Mouse (Mus musculus): Measurements from ENCODE around the gene Gna13. TPM values are rescaled to one million over a fixed set of nuclear protein-coding genes. Genes with fewer than 3 reads are reported as not detected.
A peak's percentile ranks its signal among the peaks of the same experiment; 100 is the strongest.

Gene Gna13
- 100 to 1,000 TPM in 21 of 26 experiments, 10 to 100 TPM in 5; 69.8 to 341 (median 149) TPM for total RNA-seq (2018; cell fraction: chromatin; rRNA removed)
- total RNA-seq (2018; cell fraction: cytosol; rRNA removed) = 100 to 1,000 TPM; 138 to 379 (median 169) TPM
- total RNA-seq (2018; cell fraction: nucleus; rRNA removed) = 100 to 1,000 TPM; 113 to 469 (median 244) TPM
- polyA plus RNA-seq (2018) = 52.2 to 84.3 TPM (median 79.7 TPM) in 3 replicates

DNA sequence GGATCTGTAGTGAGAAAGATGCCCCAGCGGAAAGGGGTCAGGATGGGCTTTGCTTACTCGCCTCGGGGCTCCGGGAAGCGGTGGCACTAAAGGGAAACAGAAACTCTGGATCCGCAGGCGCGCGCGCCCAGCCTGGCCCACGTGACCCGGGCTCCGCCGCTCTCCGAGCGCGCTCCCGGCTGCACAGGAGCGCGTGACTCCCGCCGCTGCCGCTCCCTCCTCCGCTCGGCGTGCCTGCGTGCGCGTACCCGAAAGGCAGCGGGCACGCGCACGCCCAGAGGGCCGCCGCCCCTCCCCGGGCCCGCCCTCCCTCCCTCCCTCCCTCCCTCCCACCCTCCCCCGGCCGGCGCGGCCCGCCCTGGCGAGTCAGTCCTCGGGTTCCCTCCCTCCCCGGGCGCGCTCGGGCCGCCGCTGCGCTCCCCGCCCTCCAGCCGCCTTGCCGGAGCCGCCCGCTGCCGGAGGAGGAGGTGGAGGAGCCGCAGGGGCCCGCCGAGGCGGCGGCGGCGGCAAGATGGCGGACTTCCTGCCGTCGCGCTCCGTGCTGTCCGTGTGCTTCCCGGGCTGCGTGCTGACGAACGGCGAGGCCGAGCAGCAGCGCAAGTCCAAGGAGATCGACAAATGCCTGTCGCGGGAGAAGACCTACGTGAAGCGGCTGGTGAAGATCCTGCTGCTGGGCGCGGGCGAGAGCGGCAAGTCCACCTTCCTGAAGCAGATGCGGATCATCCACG is at the start of gene Gna13:
TSS of gene Gna13 (plus strand) at position 369 of the 728 bp plus-strand sequence.
- Histone ChIP-seq H3K4me3 (ENCODE audit: inconsistent target) (peak within 1 kb of the TSS; percentile 76), H3K36me3 (ENCODE audit: inconsistent target) (peaks cover 15% of the 10 kb centered on the region; the same call in 1 of the 2 replicates), H3K27ac (peak within 1 kb of the TSS; percentile 92), H3K79me2 (ENCODE audit: inconsistent target) (peaks cover 52% of the 10 kb centered on the region)
- under 1% methylated on average over 59 of the region's 89 CpGs for WGBS (ENCODE audit: missing documents)

DNA sequence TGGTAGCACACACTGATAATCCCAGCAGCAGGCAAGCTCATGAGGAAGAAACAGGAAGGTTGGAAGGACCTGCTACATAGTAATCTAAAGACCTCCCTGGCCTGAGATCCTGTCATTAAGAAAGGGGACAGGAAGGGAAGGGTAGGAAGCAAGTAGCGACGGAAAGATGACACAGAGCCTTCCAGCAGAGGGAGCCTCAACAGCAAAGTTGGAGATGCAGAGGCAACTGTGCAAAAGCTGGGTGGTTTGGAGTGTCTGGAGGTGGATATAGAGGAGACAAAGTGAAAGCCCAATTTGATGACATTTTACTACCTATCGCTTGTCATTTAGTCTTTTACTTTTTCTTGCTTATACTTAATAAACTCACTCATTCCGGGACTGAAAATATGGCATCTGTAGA is 45.7 kb upstream of the Gna13 start:
- WGBS (ENCODE audit: missing documents) = 48% methylated on average over 4 of the region's 4 CpGs
- H3K79me2 ChIP-seq (ENCODE audit: inconsistent target) = no peaks in the 10 kb centered on the region
- no peak overlapping the region for H3K27ac ChIP-seq

DNA sequence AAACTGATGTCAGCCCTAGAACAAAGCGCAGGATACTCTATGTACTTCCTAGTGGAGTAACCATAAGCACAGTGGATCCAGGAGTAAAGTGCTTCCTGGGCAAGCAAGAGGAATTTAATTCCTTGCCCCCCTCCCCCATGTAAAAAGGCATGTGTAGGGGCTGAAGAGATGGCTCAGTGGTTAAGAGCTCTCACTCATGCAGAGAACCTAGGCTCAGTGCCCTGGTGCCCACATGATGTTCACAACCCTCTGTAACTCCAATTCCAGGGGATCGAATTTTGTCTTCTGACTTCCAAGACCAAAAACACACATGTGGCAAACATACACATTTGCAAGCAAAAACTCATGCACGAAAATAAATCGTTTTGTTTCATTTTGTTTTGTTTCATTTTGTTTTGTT is 43.2 kb upstream of the Gna13 start:
- 85% methylated on average over 3 of the region's 4 CpGs for WGBS (ENCODE audit: missing documents)
- H3K79me2 ChIP-seq (ENCODE audit: inconsistent target) = no peaks in the 10 kb centered on the region
- H3K4me3 ChIP-seq (ENCODE audit: inconsistent target) = no peak overlapping the region
- no peaks in the 10 kb centered on the region for H3K36me3 ChIP-seq (ENCODE audit: inconsistent target)
- H3K27ac ChIP-seq = no peak overlapping the region

More for the DNA sequence above, 45.7 kb upstream of the Gna13 start:
- H3K36me3 ChIP-seq (ENCODE audit: inconsistent target) = no peaks in the 10 kb centered on the region
- no peak overlapping the region for H3K4me3 ChIP-seq (ENCODE audit: inconsistent target)

DNA sequence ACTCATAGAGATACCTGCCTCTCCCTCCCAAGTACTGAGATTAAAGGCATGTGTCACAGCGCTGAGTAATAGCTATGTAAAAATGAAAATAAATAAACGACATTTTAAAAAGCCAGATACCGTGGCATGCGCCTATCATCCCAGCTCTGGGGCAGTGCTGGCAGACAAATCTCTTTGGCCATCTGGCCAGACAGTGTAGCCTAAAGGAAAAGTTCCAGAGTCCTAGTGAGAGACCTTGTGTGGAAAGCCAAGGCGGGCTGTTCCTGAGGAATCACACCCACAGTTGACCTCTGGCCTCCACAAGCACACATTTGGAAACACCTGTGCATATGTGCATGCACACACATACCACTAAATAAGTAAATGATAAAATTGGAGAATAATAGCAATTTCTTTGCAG is 42.7 kb upstream of the Gna13 start:
- WGBS (ENCODE audit: missing documents) = 92% methylated on average over 5 of the region's 5 CpGs
- no peak overlapping the region for H3K4me3 ChIP-seq (ENCODE audit: inconsistent target)
- H3K79me2 ChIP-seq (ENCODE audit: inconsistent target) = no peaks in the 10 kb centered on the region
- no peaks in the 10 kb centered on the region for H3K36me3 ChIP-seq (ENCODE audit: inconsistent target)
- no peak overlapping the region for H3K27ac ChIP-seq

DNA sequence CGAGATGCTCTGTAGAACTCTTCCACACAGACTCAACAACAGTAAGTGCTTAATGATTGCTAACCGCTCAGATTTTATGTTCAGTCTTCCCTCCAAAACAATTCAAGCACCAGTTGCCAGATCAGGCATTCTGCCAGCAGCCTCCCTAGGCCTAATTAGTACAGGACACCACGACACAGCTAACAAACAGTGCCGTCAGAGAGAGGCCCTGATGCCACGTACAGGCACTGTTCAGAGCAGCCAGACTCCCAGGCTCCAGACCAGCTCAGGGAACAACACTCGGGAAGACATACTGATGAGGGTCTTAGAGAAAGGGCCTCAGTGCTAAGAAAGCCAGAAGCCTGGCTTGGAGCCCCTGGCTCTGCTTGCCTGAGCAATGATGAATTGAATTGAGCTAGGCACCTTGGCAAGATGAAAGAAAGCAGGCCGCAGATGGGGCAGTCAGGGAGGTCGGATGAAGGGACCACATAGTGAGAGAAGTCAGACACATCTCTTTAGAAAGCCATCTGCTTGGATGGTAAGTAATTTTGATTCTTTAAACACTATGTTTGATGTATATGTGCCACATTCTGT is 42.2 kb upstream of the Gna13 start:
- no peaks in the 10 kb centered on the region for H3K36me3 ChIP-seq (ENCODE audit: inconsistent target)
- H3K4me3 ChIP-seq (ENCODE audit: inconsistent target) = no peak overlapping the region
- H3K79me2 ChIP-seq (ENCODE audit: inconsistent target) = no peaks in the 10 kb centered on the region
- WGBS (ENCODE audit: missing documents) = 90% methylated on average over 8 of the region's 8 CpGs
- no peak overlapping the region for H3K27ac ChIP-seq

DNA sequence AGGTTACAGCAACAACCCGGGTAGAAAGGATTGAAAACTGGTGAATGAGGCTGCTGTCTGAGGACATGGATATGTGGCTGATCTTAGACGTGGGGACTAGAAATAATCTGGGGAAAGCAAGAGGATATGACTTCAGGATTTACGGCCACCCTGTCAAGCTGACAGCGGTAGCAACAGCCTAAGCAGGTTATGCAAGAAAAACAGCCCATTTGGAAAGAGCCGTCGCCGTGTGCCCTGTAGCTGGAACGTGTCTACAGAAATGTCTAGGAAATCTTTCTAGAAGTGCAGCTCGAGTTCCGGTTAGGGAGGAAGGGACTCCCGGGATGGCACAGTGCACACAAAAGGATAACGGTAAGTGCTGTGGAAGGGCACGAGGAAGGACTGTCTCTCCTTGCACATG is 36.4 kb upstream of the Gna13 start:
- H3K36me3 ChIP-seq (ENCODE audit: inconsistent target) = no peaks in the 10 kb centered on the region
- H3K79me2 ChIP-seq (ENCODE audit: inconsistent target) = no peaks in the 10 kb centered on the region
- H3K4me3 ChIP-seq (ENCODE audit: inconsistent target) = no peak overlapping the region
- 20% methylated on average over 13 of the region's 13 CpGs for WGBS (ENCODE audit: missing documents)
- H3K27ac ChIP-seq = no peak overlapping the region

DNA sequence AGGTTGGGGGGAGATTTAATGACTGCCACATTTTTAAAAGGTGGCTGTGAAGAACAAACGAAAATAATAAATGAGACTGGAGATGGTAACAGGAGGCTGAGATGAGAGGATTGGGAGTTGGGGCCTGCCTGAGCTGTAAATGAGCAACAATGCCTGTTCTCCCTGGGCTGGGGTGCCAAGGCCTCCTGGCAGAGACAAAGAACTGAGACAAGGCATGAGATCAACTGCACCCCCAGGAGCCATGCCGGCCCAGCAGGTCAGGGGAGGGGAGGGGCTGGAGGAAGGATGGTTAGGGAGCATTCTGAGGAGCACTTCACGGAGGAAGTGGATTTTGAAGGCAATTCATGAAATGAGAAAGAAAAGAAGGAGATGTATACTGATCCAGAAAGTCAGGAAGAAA is 35.2 kb upstream of the Gna13 start:
- Histone ChIP-seq H3K27ac (no peak overlapping the region), H3K36me3 (ENCODE audit: inconsistent target) (no peaks in the 10 kb centered on the region), H3K4me3 (ENCODE audit: inconsistent target) (no peak overlapping the region), H3K79me2 (ENCODE audit: inconsistent target) (no peaks in the 10 kb centered on the region)
- 66% methylated on average over 3 of the region's 3 CpGs for WGBS (ENCODE audit: missing documents)

DNA sequence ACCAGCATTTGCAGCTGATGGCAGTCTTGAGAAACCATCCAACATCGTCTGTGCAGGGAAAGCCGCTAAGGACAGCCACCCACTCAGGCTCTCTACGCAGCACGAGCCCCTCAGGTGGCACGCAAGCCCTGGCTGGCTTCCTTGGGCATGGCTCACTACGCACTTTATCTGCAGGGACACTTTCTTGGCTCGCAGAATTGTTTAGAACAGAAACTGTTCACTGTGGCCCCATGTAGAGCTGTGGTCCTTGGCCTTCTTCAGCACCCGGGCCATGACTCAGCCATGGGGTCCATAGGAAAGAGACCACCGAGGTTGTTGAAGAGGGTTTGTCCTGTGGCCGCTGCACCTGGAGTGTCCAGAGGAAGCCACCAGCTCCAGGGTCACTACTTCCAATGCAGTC is 34.7 kb upstream of the Gna13 start:
- Histone ChIP-seq H3K27ac (no peak overlapping the region), H3K36me3 (ENCODE audit: inconsistent target) (no peaks in the 10 kb centered on the region), H3K79me2 (ENCODE audit: inconsistent target) (no peaks in the 10 kb centered on the region), H3K4me3 (ENCODE audit: inconsistent target) (no peak overlapping the region)
- 82% methylated on average over 10 of the region's 10 CpGs for WGBS (ENCODE audit: missing documents)

DNA sequence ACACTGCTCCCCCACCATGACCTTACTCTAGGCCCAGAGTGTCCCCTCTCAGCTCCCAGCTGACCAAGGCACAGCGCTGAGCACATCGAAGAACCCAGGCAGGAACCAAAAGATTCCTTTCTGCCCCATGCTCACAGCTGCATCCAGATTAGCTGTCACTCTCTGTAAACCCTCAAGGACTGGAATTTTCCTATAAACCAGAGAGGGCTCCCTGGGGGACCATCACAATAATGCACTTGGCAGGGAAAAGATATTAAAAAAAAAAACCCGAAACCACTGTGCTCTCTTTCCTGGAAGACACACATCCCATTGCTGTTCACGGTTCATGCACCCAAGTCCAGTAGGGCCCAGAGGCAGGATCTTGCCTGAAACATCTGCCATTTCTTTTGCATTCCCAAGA is 33.3 kb upstream of the Gna13 start:
- H3K27ac ChIP-seq = no peak overlapping the region

DNA sequence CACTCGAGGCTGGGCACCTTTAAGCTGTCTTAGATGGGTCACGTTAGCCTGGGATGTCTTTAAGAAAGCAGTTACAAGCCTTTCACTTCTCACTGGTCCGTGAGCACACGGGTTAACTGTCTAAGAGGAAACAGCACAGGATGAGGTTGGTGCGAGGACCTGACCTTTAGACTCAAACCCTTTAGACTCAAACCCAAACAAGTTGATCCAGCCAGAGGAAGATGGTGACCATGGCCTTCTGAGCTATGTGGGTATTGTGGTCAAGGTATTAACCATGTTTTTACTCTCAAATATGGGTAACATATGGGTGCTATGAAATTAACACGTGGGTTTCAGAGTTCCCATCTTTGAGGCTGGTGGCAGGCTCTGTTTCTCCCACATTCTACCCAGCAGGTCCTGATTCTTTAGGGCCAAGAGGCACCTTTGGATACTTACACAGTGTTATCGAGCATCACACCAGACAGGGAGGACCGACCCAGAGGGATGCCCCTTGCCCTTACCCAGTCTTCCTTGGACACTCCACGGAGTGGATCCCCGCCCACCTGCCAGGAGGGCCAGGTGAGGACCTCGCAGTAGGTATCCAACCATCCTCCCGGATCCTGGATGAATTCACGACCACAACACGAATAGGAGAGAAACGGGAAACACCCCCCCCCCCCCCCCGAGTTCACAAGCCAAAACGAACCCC is 31.8 kb upstream of the Gna13 start:
- WGBS (ENCODE audit: missing documents) = 37% methylated on average over 16 of the region's 17 CpGs
- Histone ChIP-seq H3K79me2 (ENCODE audit: inconsistent target) (no peaks in the 10 kb centered on the region), H3K4me3 (ENCODE audit: inconsistent target) (no peak overlapping the region), H3K27ac (no peak overlapping the region), H3K36me3 (ENCODE audit: inconsistent target) (no peaks in the 10 kb centered on the region)

More for the DNA sequence above, 33.3 kb upstream of the Gna13 start:
- Histone ChIP-seq H3K4me3 (ENCODE audit: inconsistent target) (no peak overlapping the region), H3K36me3 (ENCODE audit: inconsistent target) (no peaks in the 10 kb centered on the region), H3K79me2 (ENCODE audit: inconsistent target) (no peaks in the 10 kb centered on the region)
- 89% methylated on average over 4 of the region's 4 CpGs for WGBS (ENCODE audit: missing documents)

DNA sequence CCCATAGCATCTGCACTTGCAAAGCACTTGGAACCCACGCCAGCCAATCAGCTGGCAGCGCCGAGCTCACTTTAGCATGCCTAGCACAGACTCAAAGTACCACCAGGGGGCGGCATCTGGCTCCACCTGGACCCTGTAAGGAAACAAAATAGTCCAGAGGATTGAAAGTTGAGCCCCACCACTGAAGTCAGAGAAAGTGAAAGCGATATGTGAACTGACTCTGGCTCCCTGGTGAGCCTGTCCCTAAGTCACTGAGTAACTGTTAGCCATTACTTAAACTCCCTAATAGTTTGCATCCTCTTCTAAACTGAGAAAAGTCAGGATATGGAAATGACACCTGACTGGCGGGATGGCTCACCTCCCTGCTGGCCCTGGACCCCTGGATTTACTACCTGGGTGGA is 31.2 kb upstream of the Gna13 start:
- Histone ChIP-seq H3K27ac (peak overlapping the region; percentile 22; the same call in 1 of the 2 replicates), H3K4me3 (ENCODE audit: inconsistent target) (peak overlapping the region; percentile 25; the same call in 1 of the 2 replicates), H3K36me3 (ENCODE audit: inconsistent target) (no peaks in the 10 kb centered on the region), H3K79me2 (ENCODE audit: inconsistent target) (no peaks in the 10 kb centered on the region)
- 5% methylated on average over 6 of the region's 6 CpGs for WGBS (ENCODE audit: missing documents)

DNA sequence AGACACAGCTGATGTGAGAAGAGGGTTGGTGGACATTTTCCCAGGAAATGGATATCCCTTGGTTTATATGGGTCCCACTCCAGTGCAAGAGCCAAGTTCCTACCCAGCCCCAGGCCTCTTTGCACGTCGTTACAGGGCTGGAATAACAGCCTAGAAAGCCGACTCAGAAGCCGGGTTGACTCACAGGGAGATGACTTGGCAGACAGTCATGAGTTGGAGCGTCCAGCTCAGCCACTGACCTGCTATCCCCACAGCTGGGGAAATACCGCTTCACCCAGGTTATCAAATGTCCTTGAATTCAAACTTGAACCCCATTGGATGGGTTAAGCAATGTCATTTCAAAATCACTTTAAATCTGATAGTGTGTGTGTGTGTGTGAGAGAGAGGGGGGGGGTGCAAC is 29.9 kb upstream of the Gna13 start:
- Histone ChIP-seq H3K27ac (no peak overlapping the region), H3K79me2 (ENCODE audit: inconsistent target) (no peaks in the 10 kb centered on the region), H3K36me3 (ENCODE audit: inconsistent target) (no peaks in the 10 kb centered on the region), H3K4me3 (ENCODE audit: inconsistent target) (no peak overlapping the region)
- 71% methylated on average over 5 of the region's 6 CpGs for WGBS (ENCODE audit: missing documents)

DNA sequence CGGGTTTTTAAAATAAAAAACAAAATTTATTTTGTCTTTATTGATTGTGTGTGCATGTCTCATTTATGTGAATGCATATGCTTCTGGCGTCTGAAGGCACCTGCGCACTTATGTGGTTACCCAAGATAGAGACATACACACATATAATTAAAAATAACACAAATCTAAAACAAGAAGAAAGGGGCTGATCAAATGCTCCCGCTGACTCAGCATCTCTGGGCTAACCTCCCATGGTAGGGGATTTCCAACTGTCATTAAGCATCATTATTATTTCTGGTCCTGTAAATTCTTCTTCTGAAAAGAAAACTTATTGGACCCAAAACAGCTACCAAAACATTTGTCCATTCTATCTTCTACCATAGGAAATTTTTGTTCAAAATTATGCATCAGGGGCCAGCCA is 27.9 kb upstream of the Gna13 start:
- Histone ChIP-seq H3K4me3 (ENCODE audit: inconsistent target) (no peak overlapping the region), H3K27ac (no peak overlapping the region), H3K79me2 (ENCODE audit: inconsistent target) (no peaks in the 10 kb centered on the region), H3K36me3 (ENCODE audit: inconsistent target) (no peaks in the 10 kb centered on the region)
- WGBS (ENCODE audit: missing documents) = 90% methylated on average over 4 of the region's 4 CpGs

DNA sequence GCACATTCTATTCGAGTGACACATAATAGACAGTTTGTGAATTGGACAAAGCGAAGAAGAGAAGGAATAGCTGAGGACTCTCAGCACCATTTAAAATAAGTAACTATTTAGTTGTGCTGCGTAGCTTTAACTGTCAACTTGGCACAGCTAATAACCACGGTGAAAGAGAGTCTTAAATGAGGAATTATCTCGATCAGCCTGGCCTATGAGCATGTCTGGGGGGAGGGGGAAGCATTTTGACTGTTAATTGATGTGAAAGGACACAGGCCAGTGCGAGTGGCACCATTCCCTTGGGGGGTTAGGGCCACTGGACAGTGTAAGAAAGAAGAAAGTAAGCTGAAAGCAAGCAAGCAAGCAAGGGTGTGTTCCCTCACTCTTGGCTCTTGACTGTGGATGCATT is 26.7 kb upstream of the Gna13 start:
- 53% methylated on average over 6 of the region's 6 CpGs for WGBS (ENCODE audit: missing documents)
- Histone ChIP-seq H3K36me3 (ENCODE audit: inconsistent target) (no peaks in the 10 kb centered on the region), H3K27ac (no peak overlapping the region), H3K79me2 (ENCODE audit: inconsistent target) (no peaks in the 10 kb centered on the region), H3K4me3 (ENCODE audit: inconsistent target) (no peak overlapping the region)
